Mouse (Mus musculus): ENCODE measurements at regions not wholly inside any gene's neighbourhood (a gene's known extent, or its start where the extent isn't known, plus 50 kb on each side); places are given as distances from the start of the nearest gene placed in this dataset.
"Not testable (repeated sequence)": the region's sequence is repeated elsewhere in the genome, so short reads cannot be mapped to it uniquely, and the experiment has no call there.

DNA sequence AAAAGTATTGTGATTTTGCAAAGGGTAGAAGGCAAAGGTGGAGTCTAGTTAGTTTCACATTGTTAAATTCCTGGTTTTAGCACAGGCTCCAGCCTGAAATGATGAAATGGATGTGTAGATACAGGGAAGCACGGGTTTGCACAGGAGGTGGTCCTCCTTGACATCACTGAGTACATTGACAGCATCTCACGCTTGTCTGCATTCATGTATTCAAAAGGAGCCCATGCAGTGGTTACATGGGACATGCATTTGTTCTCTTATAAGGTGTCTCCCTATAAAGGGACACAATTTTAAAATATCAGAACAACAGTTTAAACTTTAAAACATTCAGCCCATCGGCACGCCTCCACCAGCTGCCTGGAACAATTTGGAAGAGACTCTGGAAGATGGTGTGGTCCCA, 322.4 kb upstream of the Igfbp7 start:
- not testable (repeated sequence) for TF ChIP-seq CTCF (IDR thresholded peaks at IDR 0.05; ENCODE audit: extremely low read depth, insufficient read length, insufficient replicate concordance, low read depth, low read length); POLR2A (IDR thresholded peaks at IDR 0.05; ENCODE audit: low read depth, low read length)

Measured in small intestine, adult 2 months (tissue).